Mouse (Mus musculus) myocyte (in vitro differentiated cells): Measurements from ENCODE around the gene Sh3gl3. TPM values are rescaled to one million over a fixed set of nuclear protein-coding genes. Genes with fewer than 3 reads are reported as not detected.

Experiments used
- H3K27me3 ChIP-seq: one replicate; pipeline ENCODE4 v1.6.1; 2011; ENCODE audit not compliant: control insufficient read depth, insufficient read depth, insufficient read length
- H3K36me3 ChIP-seq: one replicate; pipeline ENCODE4 v1.6.1; 2011; ENCODE audit not compliant: control insufficient read depth, insufficient read depth
- H3K4me2 ChIP-seq: one replicate; pipeline ENCODE4 v1.6.1; 2011; ENCODE audit warnings: low read depth, control low read depth
- H3K4me3 ChIP-seq: one replicate; pipeline ENCODE4 v1.5.1; 2011; ENCODE audit warnings: mild to moderate bottlenecking, control low read depth, moderate library complexity
- H3K79me2 ChIP-seq: one replicate; pipeline ENCODE4 v1.6.1; 2011; ENCODE audit not compliant: control insufficient read depth, insufficient read depth
- H3ac ChIP-seq: one replicate; pipeline ENCODE4 v1.6.1; 2011; ENCODE audit not compliant: control insufficient read depth, insufficient read length
- CEBPB ChIP-seq: IDR thresholded peaks from 2 replicates; pipeline ENCODE4 v1.6.1; 2011; ENCODE audit warnings: mild to moderate bottlenecking, moderate library complexity; ENCODE audit not compliant: poor library complexity, insufficient read depth, severe bottlenecking
- E2F4 ChIP-seq: IDR thresholded peaks from one replicate; pipeline ENCODE4 v1.6.1; 2011; ENCODE audit warnings: mild to moderate bottlenecking, control low read depth, moderate library complexity; ENCODE audit not compliant: insufficient read depth
- MAX ChIP-seq: IDR thresholded peaks from one replicate; pipeline ENCODE4 v1.6.1; 2011; ENCODE audit warnings: low read depth, mild to moderate bottlenecking, control low read depth
- MYOD1 ChIP-seq, 3 experiments: IDR thresholded peaks; one replicate each; pipeline ENCODE4 v1.6.1; 2011; ENCODE audit warnings: control low read depth in 2 of 3, low read depth in 2 of 3, mild to moderate bottlenecking in 2 of 3, moderate library complexity in 1 of 3; ENCODE audit not compliant: insufficient read length in 2 of 3, control insufficient read depth in 1 of 3
- MYOG ChIP-seq, 3 experiments: IDR thresholded peaks; one replicate each; pipeline ENCODE4 v1.6.1; 2011; ENCODE audit warnings: control low read depth in 2 of 3, low read depth in 2 of 3, mild to moderate bottlenecking in 2 of 3; ENCODE audit not compliant: insufficient read length in 2 of 3, control insufficient read depth in 1 of 3, insufficient read depth in 1 of 3
- POLR2A ChIP-seq: IDR thresholded peaks from one replicate; pipeline ENCODE4 v1.6.1; 2011; ENCODE audit warnings: low read depth, mild to moderate bottlenecking, control low read depth, moderate library complexity; ENCODE audit not compliant: insufficient read length
- POLR2AphosphoS2 ChIP-seq: IDR thresholded peaks from one replicate; pipeline ENCODE4 v1.6.1; 2011; ENCODE audit warnings: low read depth, control low read depth; ENCODE audit not compliant: insufficient read length
- REST ChIP-seq: IDR thresholded peaks from one replicate; pipeline ENCODE4 v1.6.1; 2011; ENCODE audit warnings: mild to moderate bottlenecking, control low read depth, moderate library complexity; ENCODE audit not compliant: insufficient read depth, insufficient read length
- SRF ChIP-seq: IDR thresholded peaks from one replicate; pipeline ENCODE4 v1.6.1; 2011; ENCODE audit warnings: low read depth; ENCODE audit not compliant: control insufficient read depth, insufficient read length
- TCF12 ChIP-seq: IDR thresholded peaks from one replicate; pipeline ENCODE4 v1.6.1; 2011; ENCODE audit warnings: mild to moderate bottlenecking, control low read depth; ENCODE audit not compliant: poor library complexity, insufficient read depth, severe bottlenecking
- TCF3 ChIP-seq: IDR thresholded peaks from one replicate; pipeline ENCODE4 v1.6.1; 2011; ENCODE audit warnings: low read depth, control low read depth; ENCODE audit not compliant: insufficient read length
- USF1 ChIP-seq: IDR thresholded peaks from one replicate; pipeline ENCODE4 v1.6.1; 2011; ENCODE audit warnings: low read depth, mild to moderate bottlenecking, control low read depth, moderate library complexity
- polyA plus RNA-seq: library from polyadenylated mRNA; unstranded; fragments of >200 nt; fragmentation: generic; extraction: Trizol; gene quantifications from one replicate; pipeline ENCODE4 v1.2.1, GENCODE M21; 2012; ENCODE audit warnings: missing spikeins

Sh3gl3 gene
- polyA plus RNA-seq: 1.1 TPM

- Histone ChIP-seq H3K79me2 (no peaks in the 10 kb centered on the region), H3ac (no peak within 1 kb of the TSS), H3K4me3 (no peak within 1 kb of the TSS), H3K4me2 (no peak within 1 kb of the TSS), H3K36me3 (no peaks in the 10 kb centered on the region), H3K27me3 (no peaks in the 10 kb centered on the region)
- TF ChIP-seq POLR2A: no peak
- no peak for TF ChIP-seq TCF3
- no peak for TF ChIP-seq POLR2AphosphoS2
- TF ChIP-seq REST: no peak
- TF ChIP-seq SRF: no peak
- TF ChIP-seq MAX: no peak
- no peak for TF ChIP-seq CEBPB
- no peak for TF ChIP-seq MYOG (IDR thresholded peaks at IDR 0.05; ENCODE audit: control insufficient read depth in 1 of 3, insufficient read depth in 1 of 3, insufficient read length in 2 of 3, low read depth in 2 of 3)
- no peak for TF ChIP-seq TCF12
- TF ChIP-seq USF1: no peak
- TF ChIP-seq E2F4: no peak
- TF ChIP-seq MYOD1 (IDR thresholded peaks at IDR 0.05; ENCODE audit: control insufficient read depth in 1 of 3, insufficient read length in 2 of 3, low read depth in 2 of 3): no peak
Measured at GRCm38 (mm10) chr7:82173540-82173939, at the start of gene Sh3gl3. Gene Sh3gl3 (plus strand): TSS chr7:82173840.

DNA sequence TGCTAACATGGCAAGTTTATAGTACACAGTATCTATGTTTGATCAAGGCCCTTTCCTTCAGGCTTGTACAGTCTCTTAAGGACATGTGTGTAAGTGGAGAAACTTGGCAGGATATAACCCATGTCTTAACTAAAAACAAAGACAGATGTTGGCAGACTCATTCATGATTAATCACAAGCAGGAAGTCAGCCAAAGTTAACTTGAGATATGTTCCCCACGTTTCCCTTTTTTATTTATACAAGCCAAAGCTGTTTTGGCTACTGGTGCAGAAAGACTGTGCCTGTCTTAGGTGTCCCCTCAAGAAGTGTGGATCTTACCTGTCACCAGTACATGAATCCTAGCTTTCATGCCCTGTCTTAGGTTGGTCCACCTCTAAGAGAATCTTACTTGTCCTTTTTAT lies 35.4 kb upstream of the Sh3gl3 start:
- Histone ChIP-seq H3K4me3 (no peak overlapping the region), H3K79me2 (no peaks in the 10 kb centered on the region), H3K4me2 (no peak overlapping the region), H3K27me3 (no peaks in the 10 kb centered on the region), H3K36me3 (no peaks in the 10 kb centered on the region), H3ac (no peak overlapping the region)
- TF ChIP-seq REST (no peak), TCF3 (no peak), SRF (no peak), TCF12 (no peak), MYOG (IDR thresholded peaks at IDR 0.05; ENCODE audit: control insufficient read depth in 1 of 3, insufficient read depth in 1 of 3, insufficient read length in 2 of 3, low read depth in 2 of 3) (no peak), POLR2AphosphoS2 (no peak), POLR2A (no peak), E2F4 (no peak), MYOD1 (IDR thresholded peaks at IDR 0.05; ENCODE audit: control insufficient read depth in 1 of 3, insufficient read length in 2 of 3, low read depth in 2 of 3) (no peak), MAX (no peak), USF1 (no peak), CEBPB (no peak)

GRCm38 (mm10) chr7:82147151-82147550 lies 26.5 kb upstream of the Sh3gl3 start:
- Histone ChIP-seq H3K4me3 (no peak overlapping the region), H3K27me3 (no peaks in the 10 kb centered on the region), H3K79me2 (no peaks in the 10 kb centered on the region), H3K4me2 (no peak overlapping the region), H3K36me3 (no peaks in the 10 kb centered on the region), H3ac (no peak overlapping the region)
- TF ChIP-seq MYOD1 (IDR thresholded peaks at IDR 0.05; ENCODE audit: control insufficient read depth in 1 of 3, insufficient read length in 2 of 3, low read depth in 2 of 3): no peak
- TF ChIP-seq SRF: no peak
- TF ChIP-seq E2F4: no peak

GRCm38 (mm10) chr7:82164681-82165080 lies 9.0 kb upstream of the Sh3gl3 start:
- Histone ChIP-seq H3K27me3 (no peaks in the 10 kb centered on the region), H3K79me2 (no peaks in the 10 kb centered on the region), H3K36me3 (no peaks in the 10 kb centered on the region), H3ac (no peak overlapping the region), H3K4me2 (no peak overlapping the region), H3K4me3 (no peak overlapping the region)
- no peak for TF ChIP-seq CEBPB
- TF ChIP-seq USF1: no peak
- no peak for TF ChIP-seq TCF12
- no peak for TF ChIP-seq MYOD1 (IDR thresholded peaks at IDR 0.05; ENCODE audit: control insufficient read depth in 1 of 3, insufficient read length in 2 of 3, low read depth in 2 of 3)
- TF ChIP-seq POLR2A: no peak
- TF ChIP-seq MYOG (IDR thresholded peaks at IDR 0.05; ENCODE audit: control insufficient read depth in 1 of 3, insufficient read depth in 1 of 3, insufficient read length in 2 of 3, low read depth in 2 of 3): no peak
- TF ChIP-seq E2F4: no peak
- no peak for TF ChIP-seq TCF3
- TF ChIP-seq REST: no peak
- TF ChIP-seq MAX: no peak
- no peak for TF ChIP-seq SRF
- no peak for TF ChIP-seq POLR2AphosphoS2

- H3K36me3 ChIP-seq: no peaks in the 10 kb centered on the region
- TF ChIP-seq TCF3: no peak
- no peak for TF ChIP-seq TCF12
- TF ChIP-seq POLR2AphosphoS2: no peak
- TF ChIP-seq POLR2A: no peak
- no peaks in the 10 kb centered on the region for H3K79me2 ChIP-seq
- peak overlapping the region; percentile 30 for H3K4me2 ChIP-seq
- H3ac ChIP-seq: no peak overlapping the region
- no peaks in the 10 kb centered on the region for H3K27me3 ChIP-seq
- no peak overlapping the region for H3K4me3 ChIP-seq
Measured at GRCm38 (mm10) chr7:82174571-82175326, 1.1 kb downstream of the Sh3gl3 start.
